Mouse (Mus musculus) ES-Bruce4 (cell line): ENCODE results near the gene Ptprk. TPM values are rescaled to one million over a fixed set of nuclear protein-coding genes. Genes with fewer than 3 reads are reported as not detected.

Experiments used
- H3K27ac ChIP-seq: 2 replicates; pipeline ENCODE4 v1.5.1; 2012; ENCODE audit warnings: low read length, inconsistent platforms; ENCODE audit not compliant: insufficient read depth
- H3K27me3 ChIP-seq: 2 replicates; pipeline ENCODE4 v1.6.1; 2012; ENCODE audit warnings: mild to moderate bottlenecking, low read length, inconsistent platforms; ENCODE audit not compliant: control insufficient read depth, poor library complexity, insufficient read depth, severe bottlenecking
- H3K36me3 ChIP-seq: 2 replicates; pipeline ENCODE4 v1.6.1; 2012; ENCODE audit warnings: inconsistent platforms, mild to moderate bottlenecking, low read length, moderate library complexity; ENCODE audit not compliant: control insufficient read depth, poor library complexity, insufficient read depth, severe bottlenecking
- H3K4me1 ChIP-seq: one replicate; pipeline ENCODE4 v1.8.1; 2011; ENCODE audit warnings: low read length; ENCODE audit not compliant: control insufficient read depth, insufficient read depth
- H3K4me3 ChIP-seq: 2 replicates; pipeline ENCODE4 v1.5.1; 2011; ENCODE audit warnings: low read depth, mild to moderate bottlenecking, low read length
- H3K9ac ChIP-seq: 2 replicates; pipeline ENCODE4 v1.6.1; 2012; ENCODE audit warnings: low read depth, mild to moderate bottlenecking, inconsistent platforms; ENCODE audit not compliant: poor library complexity, severe bottlenecking
- H3K9me3 ChIP-seq: replicated peaks from 2 replicates; pipeline ENCODE4 v1.6.1; 2012; ENCODE audit warnings: mild to moderate bottlenecking, low read length, inconsistent platforms; ENCODE audit not compliant: control insufficient read depth, poor library complexity, insufficient read depth, severe bottlenecking
- CTCF ChIP-seq: IDR thresholded peaks from one replicate; pipeline ENCODE4 v1.8.1; 2011; ENCODE audit warnings: low read depth, low read length
- EP300 ChIP-seq: IDR thresholded peaks from 2 replicates; pipeline ENCODE4 v1.6.1; 2011; ENCODE audit warnings: low read depth, low read length; ENCODE audit not compliant: insufficient read depth
- POLR2A ChIP-seq: IDR thresholded peaks from one replicate; pipeline ENCODE4 v1.8.1; 2011; ENCODE audit warnings: low read length; ENCODE audit not compliant: insufficient read depth
- polyA plus RNA-seq: library from polyadenylated mRNA; stranded (reverse); fragments of >200 nt; gene quantifications from 2 replicates; pipeline ENCODE4 v1.2.4, GENCODE M21; 2011; ENCODE audit warnings: low read depth; ENCODE audit not compliant: missing spikeins, insufficient read depth, insufficient read length

The Ptprk gene
- polyA plus RNA-seq, 1 experiment, result 48.9 TPM

GRCm38 (mm10) chr10:28588401-28588800, 513.8 kb downstream of the Ptprk start:
- H3K9ac ChIP-seq, result no peak overlapping the region
- no peaks in the 10 kb centered on the region for H3K27me3 ChIP-seq
- no peak for TF ChIP-seq EP300
- no peak for TF ChIP-seq CTCF
- TF ChIP-seq POLR2A, result no peak
- H3K36me3 ChIP-seq, result no peaks in the 10 kb centered on the region
- peaks cover 1% of the 10 kb centered on the region for H3K4me1 ChIP-seq
- no peaks in the 10 kb centered on the region for H3K9me3 ChIP-seq
- no peak overlapping the region for H3K4me3 ChIP-seq
- no peak overlapping the region for H3K27ac ChIP-seq

GRCm38 (mm10) chr10:28590822-28591221, 516.2 kb downstream of the Ptprk start:
- no peak overlapping the region for H3K9ac ChIP-seq
- no peaks in the 10 kb centered on the region for H3K9me3 ChIP-seq
- TF ChIP-seq EP300, result no peak
- no peak for TF ChIP-seq POLR2A
- no peak for TF ChIP-seq CTCF
- peaks cover 1% of the 10 kb centered on the region for H3K4me1 ChIP-seq
- H3K4me3 ChIP-seq, result no peak overlapping the region
- no peaks in the 10 kb centered on the region for H3K36me3 ChIP-seq
- H3K27me3 ChIP-seq, result no peaks in the 10 kb centered on the region
- no peak overlapping the region for H3K27ac ChIP-seq

- Histone ChIP-seq H3K4me3 (no peak overlapping the region), H3K4me1 (no peaks in the 10 kb centered on the region), H3K27me3 (no peaks in the 10 kb centered on the region), H3K27ac (no peak overlapping the region), H3K36me3 (no peaks in the 10 kb centered on the region), H3K9ac (no peak overlapping the region), H3K9me3 (no peaks in the 10 kb centered on the region)
- TF ChIP-seq CTCF (no peak), EP300 (no peak), POLR2A (no peak)
Measured at GRCm38 (mm10) chr10:28593566-28594292, 519.1 kb downstream of the Ptprk start.

- no peak for TF ChIP-seq EP300
- no peak for TF ChIP-seq POLR2A
- TF ChIP-seq CTCF, result no peak
- Histone ChIP-seq H3K27me3 (no peaks in the 10 kb centered on the region), H3K4me3 (no peak overlapping the region), H3K9me3 (no peaks in the 10 kb centered on the region), H3K4me1 (no peaks in the 10 kb centered on the region), H3K36me3 (no peaks in the 10 kb centered on the region), H3K9ac (no peak overlapping the region), H3K27ac (no peak overlapping the region)
Measured at GRCm38 (mm10) chr10:28596897-28597296, 522.3 kb downstream of the Ptprk start.

- Histone ChIP-seq H3K4me3 (no peak overlapping the region), H3K4me1 (no peaks in the 10 kb centered on the region), H3K27ac (no peak overlapping the region), H3K36me3 (no peaks in the 10 kb centered on the region), H3K9me3 (no peaks in the 10 kb centered on the region), H3K9ac (no peak overlapping the region), H3K27me3 (no peaks in the 10 kb centered on the region)
- TF ChIP-seq CTCF, result no peak
- no peak for TF ChIP-seq EP300
- no peak for TF ChIP-seq POLR2A
Measured at GRCm38 (mm10) chr10:28609136-28609535, 534.5 kb downstream of the Ptprk start.

- TF ChIP-seq EP300 (no peak), CTCF (no peak), POLR2A (no peak)
- H3K36me3 ChIP-seq, result no peaks in the 10 kb centered on the region
- H3K4me3 ChIP-seq, result no peak overlapping the region
- no peaks in the 10 kb centered on the region for H3K4me1 ChIP-seq
- H3K27ac ChIP-seq, result no peak overlapping the region
- no peaks in the 10 kb centered on the region for H3K9me3 ChIP-seq
- H3K9ac ChIP-seq, result no peak overlapping the region
- no peaks in the 10 kb centered on the region for H3K27me3 ChIP-seq
Measured at GRCm38 (mm10) chr10:28614396-28614795, 539.8 kb downstream of the Ptprk start.
